Mouse (Mus musculus) induced T-regulatory cell, adult 2 months (primary cell): ENCODE measurements at regions not wholly inside any gene's neighbourhood (a gene's known extent, or its start where the extent isn't known, plus 50 kb on each side); places are given as distances from the start of the nearest gene placed in this dataset.

Source experiments
- DNase-seq: peaks from one replicate; pipeline ENCODE4 v3.0.0-alpha.2; 2012; ENCODE audit warnings: low read depth

- no peak for DNase-seq
Measured at GRCm38 (mm10) chr10:17001320-17001719, 721.7 kb upstream of the Cited2 start.

GRCm38 (mm10) chr10:17003123-17003849, 719.7 kb upstream of the Cited2 start:
- DNase-seq: no peak

DNA sequence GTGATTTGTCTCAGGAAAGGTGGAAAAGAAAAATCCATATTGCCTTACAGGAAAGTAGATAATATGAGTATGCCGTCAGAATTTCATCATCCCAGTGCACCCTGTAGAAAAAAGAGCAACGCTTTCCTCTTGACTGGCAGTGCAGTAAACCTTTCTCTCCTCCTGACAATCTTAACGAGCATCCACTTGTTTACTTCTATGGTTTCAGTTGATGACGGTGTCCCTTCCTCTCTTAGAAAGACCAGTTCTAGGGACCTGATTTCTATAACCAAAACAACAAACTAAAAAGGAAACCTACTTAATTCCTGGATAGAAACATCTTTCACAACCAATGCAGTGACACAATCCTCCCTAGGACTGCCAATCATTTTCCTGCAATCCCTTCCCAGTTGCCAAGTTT, 714.3 kb upstream of the Cited2 start:
- no peak for DNase-seq

DNA sequence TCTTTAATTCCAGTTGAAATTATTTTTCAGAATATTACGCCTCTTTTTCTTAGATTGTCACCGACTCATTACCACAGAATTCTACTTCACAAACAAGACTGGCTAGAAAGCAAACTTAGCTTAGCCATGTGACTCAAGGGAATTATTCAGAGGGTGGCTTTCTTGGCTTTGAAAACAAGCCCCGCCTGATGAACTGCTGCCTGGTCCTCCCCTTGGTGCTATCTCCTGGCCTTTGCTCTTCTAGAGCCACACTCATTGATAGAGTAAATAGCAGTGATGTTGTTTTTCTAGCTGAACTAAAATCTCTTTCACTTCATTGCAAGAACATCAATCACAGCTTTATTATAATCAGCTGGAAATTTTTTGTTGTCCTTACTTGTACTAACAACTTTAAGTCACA, 713.0 kb upstream of the Cited2 start:
- DNase-seq: no peak

DNA sequence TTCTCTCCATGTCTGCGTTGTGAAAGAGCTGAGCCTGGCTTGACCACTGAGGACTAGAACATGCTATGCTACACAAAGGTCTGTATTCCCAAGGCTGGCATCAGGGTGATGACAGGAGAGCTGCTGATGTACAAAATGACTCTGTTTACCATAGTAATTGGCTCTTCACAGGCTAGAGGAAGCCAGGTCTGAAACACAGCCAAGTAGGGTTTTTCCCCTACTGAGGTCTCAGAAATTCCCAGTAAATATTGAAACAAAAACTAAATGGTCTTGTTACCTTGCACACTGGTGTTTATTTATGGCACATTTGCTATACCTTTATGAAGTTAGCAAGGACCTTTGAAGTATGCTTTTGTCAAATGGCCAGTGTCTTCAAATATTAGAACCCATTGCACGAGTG, 711.1 kb upstream of the Cited2 start:
- DNase-seq: peak; percentile 5

GRCm38 (mm10) chr10:17012541-17012975, 710.5 kb upstream of the Cited2 start:
- DNase-seq: no peak

DNA sequence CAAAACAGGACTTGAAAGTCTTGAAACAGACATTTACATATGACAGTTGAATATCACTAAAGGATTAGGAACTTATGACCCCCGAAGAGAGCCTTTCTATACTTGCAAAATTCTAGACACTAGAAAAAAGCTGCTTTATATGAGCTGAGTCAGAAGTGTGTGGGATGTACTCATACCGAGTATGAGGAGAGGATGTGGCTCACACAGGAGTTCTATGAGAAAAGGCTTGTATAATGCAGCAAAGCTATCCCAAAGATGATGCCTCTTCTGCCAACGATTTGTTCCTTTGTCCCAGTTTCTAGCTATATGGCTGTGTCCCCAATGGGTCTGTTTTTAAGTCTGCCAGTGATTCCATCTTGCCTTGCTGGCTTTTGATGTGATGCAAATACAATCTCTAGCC, 708.2 kb upstream of the Cited2 start:
- DNase-seq: no peak

- no peak for DNase-seq
Measured at GRCm38 (mm10) chr10:17016854-17017253, 706.2 kb upstream of the Cited2 start.

DNA sequence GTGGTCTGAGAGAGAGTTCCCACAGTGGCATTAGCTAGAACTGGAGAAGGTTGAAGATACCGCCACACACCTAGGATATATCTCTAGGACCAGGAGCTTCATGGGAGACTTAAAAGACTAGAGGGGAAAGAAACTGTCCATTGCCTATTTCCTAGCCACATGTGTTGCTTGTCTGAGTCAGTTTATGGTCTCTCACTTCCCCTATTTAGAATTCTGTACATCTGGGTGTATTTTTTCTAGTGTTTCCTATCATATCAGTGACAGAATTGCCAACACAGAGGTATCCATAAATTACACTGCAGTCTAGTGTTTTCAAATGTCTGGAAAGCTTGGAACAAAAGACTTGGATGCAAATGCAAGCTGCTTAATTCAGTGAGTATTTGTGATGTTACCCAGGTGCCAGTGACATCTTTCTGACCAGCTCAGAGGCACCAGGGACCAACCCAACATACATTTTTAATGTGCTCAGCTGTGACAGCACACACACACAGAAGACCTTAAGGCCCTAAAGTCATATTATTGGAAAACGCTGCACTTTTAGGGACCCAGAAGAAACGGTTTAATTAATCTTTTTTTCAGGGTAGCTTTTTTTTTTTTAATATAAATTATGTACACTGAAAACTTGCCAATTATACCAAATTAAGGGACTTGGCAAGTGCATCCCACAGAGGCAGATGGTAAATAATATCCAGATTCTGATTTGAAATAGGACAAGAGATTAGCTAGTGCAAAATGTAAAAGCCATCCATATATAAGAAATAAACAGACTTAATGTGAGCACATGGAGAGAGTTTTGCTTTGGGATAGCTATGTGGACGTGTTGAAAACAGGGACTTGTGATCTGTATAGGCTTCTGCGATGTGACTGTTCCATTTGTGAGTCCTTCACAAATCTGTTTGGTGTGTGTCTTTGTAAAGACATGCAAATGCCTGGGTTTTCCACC, 700.5 kb upstream of the Cited2 start:
- no peak for DNase-seq

GRCm38 (mm10) chr10:17023571-17024293, 699.3 kb upstream of the Cited2 start:
- DNase-seq: no peak

DNA sequence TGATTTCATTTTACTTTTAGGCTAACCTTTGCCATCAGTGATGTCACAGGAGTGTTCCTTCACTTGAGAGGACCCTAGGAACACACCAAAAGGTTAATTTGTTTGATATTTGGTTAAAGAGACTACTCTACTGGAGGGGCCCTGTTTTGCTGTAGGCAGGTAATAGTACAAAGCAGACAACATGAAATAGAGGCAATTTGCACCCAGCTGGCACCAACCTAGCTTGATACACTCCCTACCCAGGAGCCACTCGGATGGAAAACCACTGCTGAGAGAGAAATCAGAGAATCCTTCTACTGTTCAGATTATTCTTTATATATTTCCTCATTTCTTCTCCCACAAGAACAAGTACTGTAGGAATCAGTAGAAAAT, 698.7 kb upstream of the Cited2 start:
- DNase-seq: no peak

DNA sequence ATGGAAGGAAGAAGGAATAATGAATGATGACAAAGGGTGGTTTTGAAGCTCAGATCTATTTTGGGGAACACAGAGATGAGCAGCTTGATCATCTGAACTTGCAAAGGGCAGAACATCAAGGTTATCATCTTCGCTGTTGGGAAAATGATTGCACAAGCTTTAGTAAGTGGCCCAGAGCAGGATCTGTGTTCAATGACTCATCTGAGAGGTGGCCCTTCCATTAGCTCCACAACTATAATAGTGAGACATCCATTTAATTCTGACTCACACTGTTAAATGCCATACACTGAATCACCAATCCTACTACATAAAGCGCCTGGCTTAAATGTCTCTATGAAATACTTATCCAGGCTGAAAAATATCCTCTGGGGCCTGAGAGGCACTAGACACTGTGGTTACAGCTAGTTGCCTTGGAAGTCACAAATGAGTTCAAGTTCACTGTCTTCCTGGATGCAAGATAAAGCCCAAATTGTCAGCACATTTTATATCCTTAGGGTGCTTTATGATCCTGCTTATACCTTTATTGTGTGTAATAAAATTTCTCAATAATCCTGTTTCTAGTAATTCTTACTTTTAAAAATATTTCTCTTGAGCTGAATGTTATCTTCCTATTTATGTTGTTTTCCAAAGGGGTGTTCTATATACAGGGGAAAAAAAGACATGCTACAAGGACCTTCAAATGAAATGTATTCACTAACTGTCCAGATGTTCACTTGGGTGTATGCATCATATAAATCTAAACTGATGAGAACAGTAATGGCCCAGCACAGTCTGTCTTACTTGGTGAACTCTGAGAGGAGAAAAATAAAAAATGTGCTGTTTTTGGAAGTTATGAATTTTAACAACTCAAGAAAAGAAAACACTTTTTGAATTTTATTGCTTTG, 687.9 kb upstream of the Cited2 start:
- no peak for DNase-seq

DNA sequence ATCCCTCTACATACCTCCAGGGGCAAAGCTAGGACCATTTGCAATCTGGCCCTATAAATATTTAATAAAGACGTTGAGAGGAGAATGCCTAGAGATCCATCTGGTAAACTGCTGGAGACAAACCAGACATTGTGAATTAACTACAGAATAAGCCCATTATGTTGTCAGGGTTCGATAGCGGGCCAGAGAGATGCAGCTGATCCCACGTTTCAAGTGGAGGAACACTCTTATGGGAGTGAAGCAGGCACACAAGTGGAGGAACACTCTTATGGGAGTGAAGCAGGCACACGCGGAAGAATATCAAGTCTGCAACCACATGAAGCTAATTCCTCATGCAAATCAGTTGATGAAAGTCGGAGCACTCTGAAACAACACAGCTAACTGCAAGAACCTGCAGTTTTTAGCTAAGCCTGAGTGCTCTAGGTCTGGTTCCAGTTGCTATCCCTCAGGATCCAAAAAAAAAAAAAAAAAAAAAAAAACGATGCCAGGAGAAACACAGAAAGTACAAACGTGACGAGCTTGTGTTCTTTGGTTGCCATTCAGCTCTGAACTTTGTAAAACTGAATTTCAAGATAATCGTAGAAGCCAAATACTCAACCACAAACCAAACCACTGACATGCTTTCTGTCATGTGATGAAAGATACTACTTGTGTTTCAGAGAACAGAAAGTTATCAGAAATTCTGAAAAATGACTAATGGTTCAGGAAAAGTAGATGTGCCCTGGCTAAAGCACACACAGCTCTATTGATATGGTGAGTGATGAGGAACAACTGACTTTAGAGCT, 684.6 kb upstream of the Cited2 start:
- DNase-seq: no peak

GRCm38 (mm10) chr10:17042090-17042489, 680.9 kb upstream of the Cited2 start:
- no peak for DNase-seq

- no peak for DNase-seq
Measured at GRCm38 (mm10) chr10:17042973-17043372, 680.0 kb upstream of the Cited2 start.

DNA sequence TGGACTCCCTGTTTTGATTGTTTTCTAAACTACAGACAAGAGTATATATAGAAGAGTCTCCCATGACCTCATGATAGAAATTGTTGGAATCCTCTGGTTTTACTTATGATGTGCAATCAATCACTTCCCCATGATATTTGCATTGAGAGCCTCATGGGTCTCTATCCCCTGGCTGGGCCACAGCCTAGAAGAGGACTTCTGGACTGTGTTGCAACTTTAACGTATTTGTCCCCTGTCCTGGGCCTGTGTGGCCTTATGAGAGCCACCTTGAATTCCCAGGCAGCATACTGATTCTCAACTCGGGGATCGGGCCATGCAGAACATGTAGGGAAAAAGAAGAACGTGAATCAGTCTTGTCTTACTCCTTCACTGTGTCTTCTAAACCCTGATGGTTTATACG, 676.3 kb upstream of the Cited2 start:
- DNase-seq: no peak

GRCm38 (mm10) chr10:17072906-17073305, 650.1 kb upstream of the Cited2 start:
- no peak for DNase-seq

GRCm38 (mm10) chr10:17074013-17074401, 649.0 kb upstream of the Cited2 start:
- no peak for DNase-seq

DNA sequence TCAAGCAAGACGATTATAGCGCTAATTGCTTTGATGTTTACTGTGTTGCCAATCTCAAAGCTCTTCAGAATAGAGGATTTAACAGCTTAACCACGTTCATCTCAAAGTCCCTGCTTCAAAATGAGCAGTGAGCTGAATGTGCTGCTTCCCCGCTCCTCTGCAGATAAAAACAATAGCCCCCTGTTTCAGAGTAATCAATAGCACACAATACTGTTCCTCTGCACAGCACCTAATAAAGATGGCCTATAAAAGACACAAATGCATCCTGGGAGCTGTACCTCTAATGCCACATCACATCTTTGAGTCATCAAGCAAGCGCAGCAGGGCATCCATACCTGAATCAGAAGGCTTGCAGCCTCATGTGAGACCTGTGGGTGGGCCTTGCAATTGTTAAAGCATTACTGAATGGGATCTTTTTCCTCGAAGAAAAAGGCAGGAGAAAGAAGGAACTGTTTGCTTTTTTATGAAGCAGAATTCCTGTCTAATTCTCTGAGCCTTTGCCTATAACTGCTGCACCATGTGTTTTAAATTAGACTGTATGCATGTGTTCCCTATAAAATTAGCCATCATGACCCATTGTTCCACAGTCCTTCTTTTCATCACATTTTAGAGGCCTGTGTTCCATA, 648.5 kb upstream of the Cited2 start:
- no peak for DNase-seq

- no peak for DNase-seq
Measured at GRCm38 (mm10) chr10:17075147-17075546, 647.9 kb upstream of the Cited2 start.
